Mouse (Mus musculus) hindbrain, postnatal 0 days (tissue): ENCODE measurements around the gene Cct6b. TPM values are rescaled to one million over a fixed set of nuclear protein-coding genes. Genes with fewer than 3 reads are reported as not detected.

Experiments used
- ATAC-seq: fragments of 200-750 bp; cut with Nextera tagmentation; 2 replicates; pipeline ENCODE4 v1.8.0; 2017; ENCODE audit warnings: mild to moderate bottlenecking, moderate TSS enrichment, moderate library complexity
- DNase-seq: peaks from one replicate; pipeline ENCODE4 v3.0.0-alpha.2; 2015; ENCODE audit warnings: low spot score
- H3K27ac ChIP-seq: fragments of 300-500 bp; sonication (generic); 2 replicates; pipeline ENCODE4 v1.5.1; 2014; ENCODE audit warnings: mild to moderate bottlenecking
- H3K27me3 ChIP-seq: fragments of 300-500 bp; sonication (generic); 2 replicates; pipeline ENCODE4 v1.6.1; 2014; ENCODE audit warnings: low read length, mixed read lengths; ENCODE audit not compliant: insufficient read depth
- H3K36me3 ChIP-seq: fragments of 300-500 bp; sonication (generic); 2 replicates; pipeline ENCODE4 v1.6.1; 2014; ENCODE audit warnings: low read length, mixed read lengths; ENCODE audit not compliant: insufficient read depth
- H3K4me1 ChIP-seq: fragments of 300-500 bp; sonication (generic); 2 replicates; pipeline ENCODE4 v1.6.1; 2014; ENCODE audit warnings: antibody characterized with exemption, low read length, mixed read lengths; ENCODE audit not compliant: insufficient read depth
- H3K4me2 ChIP-seq: fragments of 300-500 bp; sonication (generic); 2 replicates; pipeline ENCODE4 v1.6.1; 2014; ENCODE audit warnings: low read depth, mild to moderate bottlenecking, low read length, moderate library complexity, mixed read lengths
- H3K4me3 ChIP-seq: fragments of 300-500 bp; sonication (generic); 2 replicates; pipeline ENCODE4 v1.5.1; 2014; ENCODE audit warnings: low read length
- H3K9ac ChIP-seq: fragments of 300-500 bp; sonication (generic); replicated peaks from 2 replicates; pipeline ENCODE4 v1.6.1; 2014; ENCODE audit warnings: mild to moderate bottlenecking, low read length, moderate library complexity, mixed read lengths
- H3K9me3 ChIP-seq: fragments of 300-500 bp; sonication (generic); 2 replicates; pipeline ENCODE4 v1.6.1; 2016; ENCODE audit warnings: low read length, mixed read lengths
- CTCF ChIP-seq: IDR thresholded peaks from 2 replicates; pipeline ENCODE4 v1.5.1; 2016; ENCODE audit warnings: antibody characterized with exemption, control low read depth, low read depth
- WGBS: fragments of 180-500 bp; shearing (Covaris S2); extraction: QIAGEN DNeasy Blood & Tissue Kit; methylation state at CpG from one replicate; pipeline ENCODE4 v1.1.7; 2014; 5-methylcytosine and 5-hydroxymethylcytosine counted together
- polyA plus RNA-seq: library from polyadenylated mRNA; unstranded; fragments of >200 nt; fragmentation: Nextera tagmentation; extraction: Ambion mirVana; gene quantifications from 2 replicates; pipeline ENCODE4 v1.2.1, GENCODE M21; 2015
- total RNA-seq: library from RNA; depleted of rRNA; stranded (reverse); fragments of >200 nt; gene quantifications from 2 replicates; pipeline ENCODE4 v1.2.3, GENCODE M21; 2014; rRNA removed

Cct6b gene
- total RNA-seq (0.31 TPM in 1 of 2 replicates, not detected in the other), polyA plus RNA-seq (0.34 and 0.39 TPM in 2 replicates)

GRCm38 (mm10) chr11:82763742-82764437, at the start of gene Cct6b, which contains the start of gene Zfp830:
TSS of gene Cct6b (minus strand) at chr11:82764321.
TSS of gene Zfp830 (plus strand) at chr11:82764345.
- H3K36me3 ChIP-seq, result no peaks in the 10 kb centered on the region
- TF ChIP-seq CTCF, result peak; percentile 23
- ATAC-seq (peak; percentile 99), DNase-seq (peak; percentile 98)
- peak within 1 kb of the TSS; percentile 79 for H3K9ac ChIP-seq
- no peaks in the 10 kb centered on the region for H3K27me3 ChIP-seq
- H3K27ac ChIP-seq, result peak within 1 kb of the TSS; percentile 90
- peak within 1 kb of the TSS; percentile 99 for H3K4me2 ChIP-seq
- peaks cover 19% of the 10 kb centered on the region for H3K4me1 ChIP-seq
- under 1% methylated on average over 44 of the region's 44 CpGs for WGBS
- no peaks in the 10 kb centered on the region for H3K9me3 ChIP-seq
- H3K4me3 ChIP-seq, result peak within 1 kb of the TSS; percentile 77

- no peaks in the 10 kb centered on the region for H3K4me1 ChIP-seq
- H3K27ac ChIP-seq, result no peak overlapping the region
- H3K9me3 ChIP-seq, result no peaks in the 10 kb centered on the region
- no peak for TF ChIP-seq CTCF
- no peak overlapping the region for H3K4me2 ChIP-seq
- whole genome bisulfite sequencing, result 43% methylated on average over 5 of the region's 5 CpGs
- H3K9ac ChIP-seq, result no peak overlapping the region
- peak; percentile 20 for DNase-seq
- no peak for ATAC-seq
- no peak overlapping the region for H3K4me3 ChIP-seq
- H3K27me3 ChIP-seq, result no peaks in the 10 kb centered on the region
- no peaks in the 10 kb centered on the region for H3K36me3 ChIP-seq
Observed at GRCm38 (mm10) chr11:82808485-82808884, 44.4 kb upstream of the Cct6b start.

- WGBS, result 76% methylated on average over 3 of the region's 3 CpGs
- Histone ChIP-seq H3K4me2 (no peak overlapping the region), H3K27me3 (no peaks in the 10 kb centered on the region), H3K27ac (no peak overlapping the region), H3K9me3 (no peaks in the 10 kb centered on the region), H3K4me1 (no peaks in the 10 kb centered on the region), H3K4me3 (no peak overlapping the region), H3K9ac (no peak overlapping the region), H3K36me3 (peaks cover 5% of the 10 kb centered on the region)
- DNase-seq, result no peak
- no peak for ATAC-seq
- no peak for TF ChIP-seq CTCF
Observed at GRCm38 (mm10) chr11:82807370-82807769, 43.2 kb upstream of the Cct6b start.

- Histone ChIP-seq H3K4me3 (no peak overlapping the region), H3K4me1 (no peaks in the 10 kb centered on the region), H3K4me2 (no peak overlapping the region), H3K36me3 (peaks cover 12% of the 10 kb centered on the region), H3K27ac (no peak overlapping the region), H3K27me3 (no peaks in the 10 kb centered on the region), H3K9me3 (no peaks in the 10 kb centered on the region), H3K9ac (no peak overlapping the region)
- no peak for TF ChIP-seq CTCF
- DNase-seq (no peak), ATAC-seq (no peak)
- 66% methylated on average over 3 of the region's 3 CpGs for WGBS
Observed at GRCm38 (mm10) chr11:82806656-82807055, 42.5 kb upstream of the Cct6b start.

- ATAC-seq, result no peak
- WGBS, result 91% methylated on average over 11 of the region's 11 CpGs
- TF ChIP-seq CTCF, result no peak
- Histone ChIP-seq H3K4me3 (no peak overlapping the region), H3K4me2 (no peak overlapping the region), H3K9me3 (no peaks in the 10 kb centered on the region), H3K27me3 (no peaks in the 10 kb centered on the region), H3K36me3 (peaks cover 39% of the 10 kb centered on the region; the same call in 1 of the 2 replicates), H3K4me1 (peaks cover 6% of the 10 kb centered on the region; the same call in 1 of the 2 replicates), H3K27ac (no peak overlapping the region), H3K9ac (no peak overlapping the region)
- no peak for DNase-seq
Observed at GRCm38 (mm10) chr11:82783453-82783852, 19.3 kb upstream of the Cct6b start.

- H3K36me3 ChIP-seq, result peaks cover 27% of the 10 kb centered on the region; the same call in 1 of the 2 replicates
- H3K4me2 ChIP-seq, result peak overlapping the region; percentile 91
- peak overlapping the region; percentile 78 for H3K4me3 ChIP-seq
- ATAC-seq (no peak), DNase-seq (no peak)
- no peaks in the 10 kb centered on the region for H3K27me3 ChIP-seq
- H3K9ac ChIP-seq, result peak overlapping the region; percentile 85
- no peak for TF ChIP-seq CTCF
- no peaks in the 10 kb centered on the region for H3K9me3 ChIP-seq
- WGBS, result 49% methylated on average over 6 of the region's 6 CpGs
- peak overlapping the region; percentile 87; the same call in 1 of the 2 replicates for H3K27ac ChIP-seq
- peaks cover 6% of the 10 kb centered on the region; the same call in 1 of the 2 replicates for H3K4me1 ChIP-seq
Observed at GRCm38 (mm10) chr11:82782197-82782596, 18.1 kb upstream of the Cct6b start.
